ENCODE assay signal across 1 mouse cellular context in the genomic region with DNA sequence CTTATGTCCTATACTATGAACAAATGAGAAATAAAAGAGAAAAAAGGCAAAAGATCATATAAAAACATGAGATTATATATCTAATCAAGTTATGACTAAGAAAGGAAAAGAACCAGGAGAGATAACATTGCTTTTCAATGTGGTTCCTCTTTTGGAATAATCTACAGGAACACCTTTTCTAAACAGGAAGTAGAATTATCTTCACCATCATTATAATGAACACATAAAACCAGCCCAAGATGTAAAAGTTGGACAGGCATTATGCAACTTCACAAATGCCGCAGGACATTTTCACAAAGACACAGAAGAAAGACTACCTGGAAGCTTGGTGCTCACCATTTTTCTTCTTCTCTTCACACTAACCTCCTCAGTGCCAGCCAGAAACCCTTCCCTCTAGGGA.
TF ChIP-seq lines count a peak whose summit lies in the region.

No protein-coding gene starts in this region.

TF ChIP-seq in MEL, 35 proteins besides CTCF, POLR2A, EP300 and RAD21 (continued from another document):
- TF ChIP-seq MAX (IDR thresholded peaks at IDR 0.05; ENCODE audit: low read length) (peak; percentile 53; the same call in 1 of the 2 replicates), ZKSCAN1 (IDR thresholded peaks at IDR 0.05; ENCODE audit: low read depth, low read length) (no peak), CHD1 (IDR thresholded peaks at IDR 0.05; ENCODE audit: low read depth, low read length) (peak; percentile 53; the same call in 1 of the 2 replicates), SMC3 (IDR thresholded peaks at IDR 0.05; ENCODE audit: low read depth, low read length) (no peak), GABPA (IDR thresholded peaks at IDR 0.05; ENCODE audit: low read depth, low read length) (no peak), ZC3H11A (IDR thresholded peaks at IDR 0.05; ENCODE audit: low read depth, low read length) (no peak), ZNF384 (IDR thresholded peaks at IDR 0.05; ENCODE audit: low read depth, low read length) (0 out of 2 replicates have a peak, but pooled peaks have one; percentile 38), MAZ (IDR thresholded peaks at IDR 0.05; ENCODE audit: low read depth, low read length) (no peak), SIN3A (IDR thresholded peaks at IDR 0.05; ENCODE audit: low read length) (peak; percentile 80), MAFK (IDR thresholded peaks at IDR 0.05; ENCODE audit: borderline replicate concordance, low read depth, low read length) (peak; percentile 88), BHLHE40 (IDR thresholded peaks at IDR 0.05; ENCODE audit: borderline replicate concordance, low read depth, low read length) (no peak; the same call in 1 of the 2 replicates), MEF2A (IDR thresholded peaks at IDR 0.05; ENCODE audit: extremely low read depth, insufficient replicate concordance, low read depth, low read length, poor library complexity, severe bottlenecking) (peak; percentile 66; the same call in 1 of the 2 replicates), CHD2 (IDR thresholded peaks at IDR 0.05; ENCODE audit: low read length) (0 out of 2 replicates have a peak, but pooled peaks have one; percentile 47), ELF1 (IDR thresholded peaks at IDR 0.05; ENCODE audit: low read depth, low read length) (0 out of 2 replicates have a peak, but pooled peaks have one; percentile 31), JUND (IDR thresholded peaks at IDR 0.05; ENCODE audit: low read depth, low read length) (peak; percentile 92; the same call in 1 of the 2 replicates)
